Mouse (Mus musculus): ENCODE data around the gene Slc28a1.

Gene Slc28a1

DNA sequence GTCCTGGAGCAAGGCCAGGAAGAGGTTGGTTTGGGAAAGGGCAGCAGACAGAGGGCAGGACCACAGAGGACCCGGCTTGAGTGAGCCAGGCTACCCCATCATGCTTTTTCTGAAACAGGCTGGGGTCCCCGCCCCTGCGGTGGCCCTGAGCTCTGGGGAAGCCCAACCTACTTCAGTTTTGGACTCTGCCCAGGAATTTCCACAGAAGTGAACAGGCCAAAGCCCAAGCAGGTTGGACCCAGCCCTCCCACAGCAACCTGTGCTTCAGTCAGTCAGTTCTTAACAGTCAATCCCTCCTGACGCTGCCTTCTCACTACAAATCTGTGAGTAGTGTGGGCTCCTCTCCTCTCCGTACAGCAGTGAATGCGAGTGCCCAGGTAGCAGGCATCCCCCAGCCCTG, at the start of gene Slc28a1:
TSS of gene Slc28a1 (plus strand) at position 245 of the 400 bp plus-strand sequence.
- DNase-seq (ENCODE audit: low spot score), result no peak

DNA sequence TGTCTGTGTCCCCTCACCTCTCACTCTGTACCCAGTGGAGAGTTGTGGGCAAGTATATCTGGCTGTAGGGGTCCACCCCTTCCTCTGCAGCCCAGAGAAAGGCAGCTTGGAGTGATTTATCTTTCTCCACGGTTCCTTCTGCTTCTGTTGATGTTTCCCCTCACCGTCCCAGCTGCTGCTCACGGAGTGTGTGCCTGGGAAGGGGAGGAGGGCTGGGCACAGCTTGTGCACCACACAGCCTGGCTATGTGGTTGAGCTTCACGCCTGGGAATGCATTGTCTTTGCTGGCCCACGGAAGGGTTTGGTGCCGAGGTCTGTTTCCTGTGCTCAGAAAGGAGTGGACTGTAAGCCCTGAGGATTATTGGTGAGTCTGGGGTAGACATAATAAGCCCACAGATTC, 47.9 kb upstream of the Slc28a1 start:
- DNase-seq (ENCODE audit: low spot score), result no peak

DNA sequence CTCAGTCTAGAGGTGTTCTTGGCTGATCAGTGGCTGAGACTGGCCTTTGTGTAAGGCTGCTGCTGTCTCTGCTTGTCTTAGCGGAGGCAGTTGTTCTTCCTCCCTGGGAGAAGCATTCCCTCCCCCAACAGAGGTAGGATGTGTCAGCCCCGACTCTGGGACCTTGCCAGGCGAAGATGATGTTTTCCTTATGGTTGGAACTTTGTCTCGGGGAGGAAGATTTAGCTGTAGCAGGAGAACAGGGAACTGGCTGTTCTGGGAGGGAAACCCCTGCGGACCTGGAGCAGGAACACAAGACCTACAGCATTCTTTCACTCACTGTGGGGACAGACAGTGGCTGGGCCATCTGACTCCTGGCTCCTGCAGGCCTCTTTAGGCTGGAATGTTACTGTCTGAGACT, 42.1 kb upstream of the Slc28a1 start:
- peak; percentile 68 for DNase-seq (ENCODE audit: low spot score)

DNA sequence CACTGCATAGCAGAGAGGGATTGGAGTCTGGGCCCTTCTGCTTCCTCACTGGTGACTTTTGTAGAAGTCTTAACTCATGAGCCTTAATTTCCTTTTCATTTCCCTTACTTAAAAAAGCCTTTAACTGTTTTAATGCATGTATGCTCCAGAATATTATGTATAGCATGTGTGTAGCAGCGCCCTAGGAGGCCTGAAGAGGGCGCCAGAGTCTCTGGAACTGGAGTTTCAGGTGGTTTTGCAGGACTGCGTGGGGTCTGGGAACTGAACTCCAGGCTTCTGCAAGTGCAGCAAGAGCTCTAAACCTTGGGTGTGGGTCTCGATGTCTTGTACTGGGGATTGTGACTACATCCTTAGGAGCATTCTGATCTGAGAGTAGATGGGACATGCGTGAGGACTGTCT, 41.3 kb upstream of the Slc28a1 start:
- DNase-seq (ENCODE audit: low spot score), result no peak

DNA sequence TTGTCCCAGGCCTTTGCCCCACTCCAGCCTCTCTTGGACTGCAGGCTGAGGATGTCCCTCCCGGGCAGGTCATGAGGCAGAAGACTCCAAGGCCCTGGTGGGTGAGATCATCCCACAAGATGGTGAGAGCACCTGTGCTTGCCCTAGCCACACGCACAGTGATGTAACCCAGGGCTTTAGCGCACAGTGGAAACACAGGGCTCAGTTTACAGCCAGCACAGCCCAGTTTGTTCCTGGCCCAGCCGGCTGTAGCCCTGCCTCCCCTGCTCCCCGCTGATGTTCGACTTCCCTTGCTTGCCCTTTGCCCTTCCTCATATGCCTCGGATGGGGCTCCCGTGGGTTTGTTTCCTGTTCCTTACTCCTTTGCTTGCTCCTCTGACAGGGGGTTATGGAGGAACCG, 40.1 kb upstream of the Slc28a1 start:
- DNase-seq (ENCODE audit: low spot score), result no peak

DNA sequence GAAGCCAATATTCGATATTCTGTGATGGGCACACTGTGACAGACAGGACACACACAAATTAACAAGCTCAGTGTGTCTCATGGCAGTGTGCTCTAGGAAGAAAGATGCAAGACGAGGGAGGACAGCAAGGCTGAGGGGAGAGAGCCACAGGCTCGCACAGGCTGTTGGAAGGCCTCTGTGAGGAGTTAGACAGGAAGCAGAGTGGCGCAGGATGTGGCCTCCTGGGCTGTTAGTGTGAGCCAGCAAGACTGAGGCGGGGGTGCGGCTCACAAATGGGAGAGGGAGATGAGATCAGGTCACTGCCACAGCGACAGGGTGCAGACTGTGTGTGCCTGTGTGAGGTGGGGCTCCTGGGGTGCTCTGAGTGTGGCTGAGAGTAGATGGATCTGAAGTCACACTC, 39.3 kb upstream of the Slc28a1 start:
- no peak for DNase-seq (ENCODE audit: low spot score)

DNA sequence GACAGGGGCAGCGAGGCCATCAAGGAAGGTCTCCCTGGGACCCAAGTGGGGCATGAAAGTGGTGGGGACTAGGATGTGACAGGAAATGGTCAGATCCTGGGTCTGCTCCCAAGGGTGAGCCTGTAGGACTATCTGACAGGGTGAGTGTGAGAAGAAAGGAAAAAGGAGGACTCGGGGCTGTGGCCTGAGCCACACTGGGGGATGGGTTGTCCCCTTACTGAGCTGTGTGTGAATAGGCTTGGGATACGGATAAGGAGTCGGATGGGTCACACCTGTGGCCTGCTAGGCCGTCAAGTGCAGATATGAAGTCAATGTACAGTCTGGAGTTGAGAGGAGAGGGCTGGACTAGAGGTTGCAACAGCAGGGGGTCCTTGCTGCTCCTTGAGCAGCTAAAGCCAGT, 38.9 kb upstream of the Slc28a1 start:
- DNase-seq (ENCODE audit: low spot score), result no peak

DNA sequence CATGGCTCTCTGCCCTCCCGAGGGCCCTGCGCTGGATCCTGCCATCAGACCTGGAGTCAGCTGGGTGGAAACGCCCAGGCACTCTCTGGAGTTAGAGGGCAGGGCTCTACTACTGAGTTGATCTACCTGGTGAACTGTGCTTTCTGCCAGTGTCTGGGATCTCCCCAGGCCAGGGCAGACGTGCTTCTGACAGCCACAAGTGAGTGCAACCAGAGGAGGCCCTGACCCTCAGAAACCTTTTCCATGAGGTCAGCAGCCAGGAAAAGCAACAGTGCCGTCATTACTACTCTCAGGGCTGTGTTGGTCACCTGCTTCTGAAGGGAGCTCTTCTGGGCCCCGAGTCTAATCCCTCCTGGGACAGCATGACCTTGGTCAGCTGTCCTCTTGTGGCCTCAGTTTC, 37.6 kb upstream of the Slc28a1 start:
- no peak for DNase-seq (ENCODE audit: low spot score)

DNA sequence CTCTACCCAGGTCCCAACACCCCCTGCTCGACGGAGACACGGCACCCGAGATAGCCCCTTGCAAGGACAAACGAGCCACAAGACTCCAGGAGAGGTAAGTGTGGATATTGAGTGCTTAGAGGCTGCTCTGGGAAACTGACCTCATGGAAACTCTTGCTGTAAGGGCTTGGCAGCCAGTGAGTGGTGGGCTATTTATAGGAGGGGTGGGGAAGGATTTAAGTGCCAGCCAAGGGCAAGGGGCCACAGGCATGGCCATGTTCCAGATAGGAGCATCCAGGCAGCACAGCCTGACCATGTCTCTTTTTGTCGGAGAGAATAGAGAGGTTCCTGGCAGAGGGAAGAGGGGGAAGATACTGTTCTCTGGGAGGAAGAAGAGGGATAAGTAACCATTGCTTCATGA, 35.9 kb upstream of the Slc28a1 start:
- DNase-seq (ENCODE audit: low spot score), result no peak

DNA sequence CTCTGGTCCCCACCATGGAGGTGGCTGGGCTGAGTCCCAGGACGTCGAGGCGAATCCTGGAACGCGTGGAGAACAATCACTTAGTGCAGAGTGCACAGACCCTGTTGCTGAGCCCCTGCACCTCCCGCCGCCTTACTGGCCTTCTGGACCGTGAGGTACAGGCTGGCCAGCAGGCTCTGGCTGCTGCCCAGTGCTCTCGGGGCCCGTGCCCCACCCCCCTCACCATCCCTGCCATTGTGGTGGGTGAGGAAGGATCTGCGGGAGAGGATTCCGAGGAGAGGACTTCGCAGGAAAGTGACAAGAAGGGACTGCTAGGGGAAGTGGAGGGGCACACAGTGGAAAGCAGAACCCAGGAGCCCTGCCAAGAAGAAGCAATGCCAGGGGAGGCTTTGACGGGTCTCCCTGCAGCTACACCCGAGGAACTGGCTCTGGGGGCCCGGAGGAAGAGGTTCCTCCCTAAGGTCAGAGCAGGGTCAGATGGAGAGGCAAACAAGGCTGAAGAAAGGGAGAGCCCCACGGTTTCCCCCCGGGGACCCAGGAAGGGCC, 21.1 kb upstream of the Slc28a1 start:
- DNase-seq (ENCODE audit: low spot score), result no peak

DNA sequence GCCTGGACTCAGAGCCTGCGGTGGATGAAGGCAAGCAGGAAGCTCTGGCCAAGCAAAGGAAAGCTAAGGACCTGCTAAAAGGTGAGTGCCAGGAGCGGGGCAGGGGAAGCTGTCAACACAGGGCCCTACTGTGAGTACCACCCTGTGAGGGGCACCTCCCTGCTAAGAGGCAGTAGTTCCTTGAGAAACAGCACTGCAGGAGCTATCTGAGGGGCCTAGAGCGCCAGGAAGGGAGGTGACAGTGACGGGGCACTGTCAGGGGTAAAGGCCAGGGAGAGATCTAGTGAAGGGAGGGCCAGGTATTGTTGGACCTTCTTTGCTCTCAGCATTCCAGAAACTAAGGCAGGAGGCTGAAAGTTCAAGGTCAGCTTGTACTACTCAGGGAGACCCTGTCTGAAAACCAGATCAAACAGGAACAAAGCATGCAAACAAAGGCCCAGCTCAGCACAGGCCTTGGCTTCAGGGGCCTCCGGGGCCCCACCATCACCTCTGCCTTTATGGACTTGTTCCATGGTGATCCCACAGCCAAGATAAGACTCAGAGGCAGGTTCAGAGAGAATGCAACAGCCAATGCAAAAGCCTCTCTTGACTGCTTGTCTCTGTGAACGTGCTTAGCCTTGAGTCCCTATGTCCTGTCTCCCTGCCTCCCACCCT, 20.4 kb upstream of the Slc28a1 start:
- DNase-seq (ENCODE audit: low spot score), result no peak

DNA sequence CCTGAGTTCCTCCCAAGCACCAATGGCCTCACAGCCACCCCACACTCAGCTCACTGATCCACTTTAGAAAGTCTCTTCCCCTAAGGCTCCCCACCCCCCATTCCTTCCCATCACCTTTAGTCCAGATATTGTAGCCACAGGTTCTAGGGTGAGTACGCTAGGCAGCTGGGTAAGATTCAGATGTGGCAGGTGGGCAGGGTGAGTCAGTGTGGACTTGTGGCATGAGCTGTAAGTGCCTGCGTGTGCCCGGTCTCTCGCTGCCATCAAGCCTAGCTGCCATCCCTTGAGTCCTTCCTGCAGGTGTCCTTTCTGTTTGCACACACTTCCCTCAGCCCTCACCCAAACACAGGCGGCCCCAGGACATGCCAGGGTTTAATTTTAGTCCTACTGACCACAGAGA, 14.3 kb upstream of the Slc28a1 start:
- no peak for DNase-seq (ENCODE audit: low spot score)

DNA sequence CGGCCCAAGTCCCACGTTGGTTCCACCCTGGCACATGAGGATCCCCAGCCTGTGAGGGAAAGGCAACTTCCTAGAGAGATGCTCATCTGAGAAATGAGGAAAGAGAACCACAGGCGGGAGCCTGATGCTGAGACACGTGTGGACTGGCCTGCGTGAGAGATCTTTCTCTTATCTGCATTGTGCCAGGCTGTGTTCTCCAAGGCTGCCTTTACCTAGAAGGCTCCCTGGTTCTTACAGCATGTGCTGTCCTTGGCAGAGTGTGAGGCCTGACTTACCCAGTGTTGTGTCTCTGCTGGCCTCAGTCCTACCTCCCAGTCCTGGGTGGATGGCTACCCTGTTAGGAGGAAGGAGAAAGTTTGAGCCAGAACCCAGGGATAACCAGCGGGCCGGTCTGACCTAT, 11.7 kb upstream of the Slc28a1 start:
- DNase-seq (ENCODE audit: low spot score), result no peak

DNA sequence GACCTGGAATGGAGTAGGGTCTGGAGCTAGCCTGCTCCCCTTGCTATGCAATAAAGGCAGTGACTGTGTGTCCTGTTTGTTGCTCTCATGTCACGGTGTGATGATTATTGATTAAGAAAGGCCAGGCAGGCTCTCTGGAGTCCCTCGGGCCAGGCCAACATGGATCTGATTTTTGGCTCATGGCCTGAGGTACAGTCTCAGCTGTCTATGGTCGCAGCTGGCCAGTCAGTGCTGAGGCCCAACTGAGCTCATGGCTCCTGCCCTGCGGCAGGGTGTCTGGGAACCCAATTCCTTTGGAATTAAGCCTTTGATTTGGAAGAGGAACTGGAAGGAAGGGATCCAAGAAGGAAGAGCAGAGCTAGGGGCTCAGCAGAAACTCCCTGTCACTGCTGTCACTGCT, 9.1 kb upstream of the Slc28a1 start:
- DNase-seq (ENCODE audit: low spot score), result no peak

DNA sequence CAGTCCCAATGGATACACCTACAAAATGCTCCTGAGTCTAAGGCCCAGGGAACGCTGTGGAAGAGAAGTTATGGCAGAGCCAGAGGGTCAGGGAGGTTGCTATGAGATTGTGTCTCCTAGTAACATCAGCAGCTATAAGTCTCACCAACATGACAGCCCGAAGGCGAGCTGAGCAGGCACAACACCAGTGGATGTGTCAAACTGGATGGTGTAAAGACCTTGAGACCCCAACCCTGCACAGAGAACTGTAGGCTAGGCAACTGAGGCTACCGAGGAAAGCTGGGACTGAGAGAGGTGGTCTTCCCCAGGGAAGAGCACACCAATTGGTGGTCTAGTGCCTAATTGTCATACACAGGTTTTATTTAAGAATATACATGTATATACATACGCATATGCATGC, 6.4 kb upstream of the Slc28a1 start:
- no peak for DNase-seq (ENCODE audit: low spot score)

DNA sequence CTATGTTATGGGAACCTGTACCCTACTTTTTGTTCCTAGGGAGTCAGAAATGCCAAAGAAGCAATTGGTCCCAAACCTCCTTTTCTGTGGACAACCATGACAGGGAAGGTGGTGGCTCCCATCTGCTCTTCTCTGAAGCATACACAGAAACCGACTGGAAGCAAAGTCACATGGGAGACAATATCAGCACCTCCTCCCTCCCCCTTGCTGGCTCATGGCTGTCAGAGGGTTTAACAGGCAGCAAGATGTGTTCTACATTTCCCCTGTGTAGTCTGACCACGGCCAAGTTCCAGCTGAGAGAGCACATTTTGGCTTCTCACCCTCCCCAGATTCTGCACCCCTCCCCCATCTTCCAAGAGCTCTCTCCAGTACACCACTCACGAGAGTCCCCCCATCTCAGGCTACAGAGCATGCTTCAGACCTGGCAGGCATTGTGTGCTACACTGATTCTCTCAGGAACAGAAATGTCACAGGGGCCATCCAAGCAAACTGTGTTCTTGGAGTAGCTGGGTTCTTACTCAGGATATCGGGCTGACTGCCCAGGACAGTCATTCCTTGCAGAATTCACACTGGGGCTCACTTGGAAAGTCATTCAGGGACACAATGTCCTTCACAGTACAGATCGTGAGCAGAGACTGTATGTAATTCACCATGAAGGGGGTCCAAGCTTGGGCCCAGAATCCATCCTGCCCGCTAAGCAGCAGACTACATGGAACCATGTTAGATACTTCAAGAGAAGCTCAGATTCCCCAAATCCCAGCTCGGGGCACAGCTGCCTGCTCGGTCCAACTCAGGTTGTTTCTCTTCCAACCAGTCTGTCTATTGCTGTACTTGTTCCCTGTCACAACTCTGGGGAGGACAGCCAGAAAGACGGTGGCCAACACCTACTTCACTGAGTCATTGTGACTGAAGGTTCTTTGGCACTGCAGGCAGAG, 4.6 kb upstream of the Slc28a1 start:
- DNase-seq (ENCODE audit: low spot score), result peak; percentile 75

DNA sequence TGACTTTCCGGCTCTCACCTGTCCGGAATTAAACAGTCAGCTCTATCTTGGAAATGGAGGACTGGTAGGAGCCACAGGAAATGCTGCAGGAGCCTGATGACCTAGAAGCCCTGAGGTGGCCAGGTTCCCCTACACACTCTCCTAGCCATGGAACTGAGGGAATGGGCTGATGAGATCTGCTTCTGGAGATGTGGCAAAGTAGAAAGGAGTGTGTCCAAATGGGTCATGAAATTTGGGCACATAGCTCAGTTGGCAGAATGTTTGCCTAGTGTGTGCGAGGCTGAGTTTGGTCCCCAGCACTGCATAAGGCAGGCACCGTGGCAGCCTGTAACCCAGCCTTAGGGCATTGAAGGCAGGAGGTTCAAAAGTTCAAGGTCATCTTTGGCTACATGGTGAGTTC, 3.8 kb upstream of the Slc28a1 start:
- no peak for DNase-seq (ENCODE audit: low spot score)

DNA sequence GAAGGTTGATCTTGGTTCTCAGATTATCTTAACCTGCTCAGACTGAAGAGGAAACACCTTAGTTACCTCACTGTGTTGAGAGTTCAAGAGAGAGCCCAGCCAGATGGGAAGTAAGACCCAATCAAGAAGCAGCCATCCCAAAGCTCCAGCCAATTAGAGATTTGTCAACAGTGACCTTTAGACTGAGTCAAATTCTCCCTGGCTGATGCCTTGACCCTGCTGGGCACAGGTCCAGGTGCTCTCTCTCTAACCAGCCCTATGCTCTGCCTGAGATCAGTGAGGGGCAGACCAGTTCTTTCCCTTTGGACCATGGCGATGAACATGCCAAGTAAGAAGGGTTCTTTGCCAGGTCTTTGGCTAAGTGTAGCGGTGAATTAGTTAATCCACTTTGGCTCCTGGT, 2.9 kb upstream of the Slc28a1 start:
- no peak for DNase-seq (ENCODE audit: low spot score)

DNA sequence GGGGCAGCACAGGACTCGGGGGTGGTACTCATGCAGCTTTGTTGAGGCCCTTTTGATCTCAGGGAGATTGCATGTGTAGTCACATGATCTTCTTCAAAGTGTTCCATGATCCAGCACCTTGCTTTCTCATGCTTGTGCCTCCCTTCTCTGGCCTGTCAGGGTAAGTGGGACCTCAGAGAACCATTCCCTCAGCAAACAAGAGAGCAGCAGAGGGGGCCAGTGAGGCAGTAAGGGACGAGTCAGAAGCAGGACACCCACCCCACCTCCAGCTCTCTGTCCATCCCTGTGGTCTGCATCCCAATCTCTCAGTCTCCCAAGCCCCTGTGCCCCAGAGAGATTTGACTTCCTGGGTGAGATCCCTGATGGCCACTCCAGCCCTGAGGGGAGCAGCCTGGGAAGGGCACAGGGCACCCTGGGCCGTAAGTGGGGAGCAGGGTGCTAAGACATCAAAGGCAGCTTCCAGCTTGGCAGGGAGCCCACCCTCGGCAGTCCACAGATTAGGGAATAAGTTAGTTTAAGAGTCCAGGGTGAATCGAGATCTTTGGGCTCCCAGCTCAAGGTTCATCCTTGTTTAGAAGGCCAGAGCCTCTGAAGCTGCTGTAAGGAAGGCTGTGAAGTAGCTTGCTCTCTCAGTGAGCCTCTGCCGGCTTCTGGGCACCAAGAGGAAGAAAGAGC, 1.8 kb upstream of the Slc28a1 start:
- peak; percentile 28 for DNase-seq (ENCODE audit: low spot score)

DNA sequence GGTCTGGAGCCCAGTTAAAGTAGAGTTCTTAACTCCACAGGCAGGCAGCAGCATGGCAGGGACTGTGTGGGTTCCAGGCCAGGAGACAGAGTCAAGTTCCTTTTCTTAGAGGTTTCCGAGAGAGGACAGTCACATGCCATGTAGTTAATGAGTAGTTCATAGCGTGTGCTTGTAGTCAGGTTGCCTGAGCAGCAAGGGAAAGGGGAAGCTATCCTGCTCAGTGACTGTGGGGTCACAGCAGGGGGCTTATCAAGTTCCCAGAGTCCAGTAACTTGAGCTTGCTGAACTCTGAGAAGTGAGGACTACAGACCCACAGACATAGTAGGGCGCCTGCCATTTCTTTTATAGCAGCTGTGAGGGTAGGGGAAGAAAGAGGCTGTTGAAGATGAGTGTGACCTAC, 6.5 kb downstream of the Slc28a1 start:
- DNase-seq (ENCODE audit: low spot score), result no peak

DNA sequence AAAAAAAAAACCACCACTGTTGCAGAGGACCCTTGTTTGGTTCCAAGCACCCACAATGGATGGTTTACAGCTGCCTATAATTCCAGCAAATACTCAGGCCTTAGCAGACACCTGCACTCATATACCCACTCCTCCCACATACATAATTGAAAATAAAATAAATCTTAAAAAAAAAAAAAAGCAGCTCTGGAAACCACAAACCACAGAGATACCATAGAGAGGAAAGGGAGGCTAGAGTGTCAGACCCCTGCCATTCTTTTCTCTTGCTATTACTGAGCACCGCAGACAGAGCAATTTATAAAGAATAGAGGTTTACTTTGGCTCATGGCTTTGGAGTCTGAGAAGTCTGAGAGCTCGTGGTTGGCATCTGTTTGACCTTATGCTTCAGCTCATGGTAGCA, 8.2 kb downstream of the Slc28a1 start:
- no peak for DNase-seq (ENCODE audit: low spot score)

DNA sequence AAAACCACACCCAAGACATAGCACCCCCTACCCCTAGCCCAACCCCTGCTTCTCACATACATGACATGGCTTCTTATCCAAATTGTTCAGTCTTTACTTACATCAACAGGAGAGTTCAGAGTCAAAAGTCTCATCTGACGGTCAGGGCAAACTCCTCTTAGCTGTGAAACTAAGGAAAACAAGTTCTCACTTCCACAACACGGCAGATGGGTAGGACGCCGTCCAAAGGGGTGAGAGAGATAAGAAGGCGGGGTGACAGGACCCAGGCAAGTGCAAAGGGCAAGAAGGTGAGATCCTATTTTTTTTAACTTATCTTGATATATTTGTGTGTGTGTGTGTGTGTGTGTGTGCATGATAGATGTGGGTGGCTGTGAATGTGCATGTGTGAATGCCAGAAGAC, 9.0 kb downstream of the Slc28a1 start:
- DNase-seq (ENCODE audit: low spot score), result no peak

DNA sequence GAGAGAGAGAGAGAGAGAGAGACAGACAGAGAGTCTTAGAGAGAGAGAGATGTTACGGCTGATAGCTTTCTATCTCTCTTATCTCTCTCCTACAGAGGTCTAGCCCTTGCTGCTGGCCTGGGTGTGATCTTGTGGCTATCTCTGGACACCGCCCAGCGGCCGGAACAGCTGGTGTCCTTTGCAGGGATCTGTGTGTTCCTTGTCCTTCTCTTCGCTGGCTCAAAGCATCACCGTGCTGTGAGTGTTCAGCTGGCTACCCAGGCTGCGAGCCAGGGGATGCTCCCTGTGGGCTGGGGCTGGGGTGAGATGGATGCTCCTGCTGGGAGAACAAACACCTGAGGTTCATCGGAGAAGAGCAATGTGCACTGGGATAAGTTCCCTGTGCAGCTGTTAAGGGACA, 10.2 kb downstream of the Slc28a1 start:
- no peak for DNase-seq (ENCODE audit: low spot score)
